In genomic region chr14:45220957-45221630, GRCm38 (mm10) we compare ENCODE assay signal across 7 mouse cellular contexts. TPM values are rescaled to one million over a fixed set of nuclear protein-coding genes. Genes with fewer than 3 reads are reported as not detected.
A peak's percentile ranks its signal among the peaks of the same experiment; 100 is the strongest.
DNase-seq lines count a peak whose midpoint lies in the region; ATAC-seq lines count a peak whose summit lies in the region.

No protein-coding gene starts in this region.

- DNase-seq in lung, postnatal 25 days (ENCODE audit: low spot score) = no peak
- peak; percentile 19 for DNase-seq in embryonic facial prominence, embryonic 14.5 days (ENCODE audit: low spot score)
- DNase-seq in frontal cortex, postnatal 25 days (ENCODE audit: low spot score in 2 of 2) = no peak
- DNase-seq in gastrocnemius, postnatal 4 days (ENCODE audit: low spot score in 2 of 2) = no peak

- H3K4me2 ChIP-seq in lung, embryonic 16.5 days (ENCODE audit: low read depth, low read length) = peak overlapping the region; percentile 100
- peak overlapping the region; percentile 92 for H3K4me2 ChIP-seq in embryonic facial prominence, embryonic 14.5 days (ENCODE audit: low read depth, low read length)
- H3K4me2 ChIP-seq in intestine, embryonic 15.5 days (replicated peaks) = peak overlapping the region; percentile 99
- H3K4me2 ChIP-seq in neural tube, embryonic 14.5 days (ENCODE audit: low read depth, low read length) = peak overlapping the region; percentile 60

- no peaks in the 10 kb centered on the region for H3K36me3 ChIP-seq in lung, embryonic 16.5 days (ENCODE audit: control insufficient read depth, insufficient read depth, low read length)
- H3K36me3 ChIP-seq in embryonic facial prominence, embryonic 14.5 days (ENCODE audit: control insufficient read depth, insufficient read depth, low read length) = no peaks in the 10 kb centered on the region
- H3K36me3 ChIP-seq in intestine, embryonic 15.5 days = no peaks in the 10 kb centered on the region
- H3K36me3 ChIP-seq in neural tube, embryonic 14.5 days (ENCODE audit: control insufficient read depth, insufficient read depth, low read length) = no peaks in the 10 kb centered on the region

- no peaks in the 10 kb centered on the region for H3K27me3 ChIP-seq in lung, embryonic 16.5 days (ENCODE audit: control insufficient read depth, insufficient read depth, low read depth, low read length)
- no peaks in the 10 kb centered on the region for H3K27me3 ChIP-seq in embryonic facial prominence, embryonic 14.5 days (replicated peaks; ENCODE audit: control insufficient read depth, insufficient read depth, low read length)
- H3K27me3 ChIP-seq in intestine, embryonic 15.5 days (replicated peaks) = no peaks in the 10 kb centered on the region
- no peaks in the 10 kb centered on the region; the same call in 1 of the 2 replicates for H3K27me3 ChIP-seq in neural tube, embryonic 14.5 days (ENCODE audit: control insufficient read depth, insufficient read depth, low read length)

- peak overlapping the region; percentile 86 for H3K4me3 ChIP-seq in lung, embryonic 16.5 days (ENCODE audit: low read length)
- H3K4me3 ChIP-seq in embryonic facial prominence, embryonic 14.5 days (ENCODE audit: low read depth, low read length) = peak overlapping the region; percentile 81
- peak overlapping the region; percentile 83 for H3K4me3 ChIP-seq in intestine, embryonic 15.5 days (replicated peaks)
- H3K4me3 ChIP-seq in neural tube, embryonic 14.5 days (ENCODE audit: low read depth, low read length) = peak overlapping the region; percentile 94

- no peak overlapping the region for H3K27ac ChIP-seq in lung, embryonic 16.5 days (ENCODE audit: low read length)
- peak overlapping the region; percentile 96; the same call in 1 of the 2 replicates for H3K27ac ChIP-seq in embryonic facial prominence, embryonic 14.5 days (replicated peaks; ENCODE audit: low read depth, low read length)
- no peak overlapping the region for H3K27ac ChIP-seq in intestine, embryonic 15.5 days
- peak overlapping the region; percentile 95 for H3K27ac ChIP-seq in neural tube, embryonic 14.5 days (ENCODE audit: low read depth, low read length)

- H3K9ac ChIP-seq in lung, embryonic 16.5 days (ENCODE audit: low read length) = peak overlapping the region; percentile 84
- peak overlapping the region; percentile 90 for H3K9ac ChIP-seq in embryonic facial prominence, embryonic 14.5 days (ENCODE audit: low read depth, low read length)
- H3K9ac ChIP-seq in intestine, embryonic 15.5 days = peak overlapping the region; percentile 78
- H3K9ac ChIP-seq in neural tube, embryonic 14.5 days (replicated peaks; ENCODE audit: low read depth, low read length) = peak overlapping the region; percentile 94

- ATAC-seq in lung, embryonic 16.5 days (ENCODE audit: low read depth) = no peak
- no peak for ATAC-seq in embryonic facial prominence, embryonic 14.5 days (ENCODE audit: low read depth)
- ATAC-seq in intestine, embryonic 15.5 days = no peak
- ATAC-seq in neural tube, embryonic 14.5 days (ENCODE audit: low read depth) = no peak

- H3K4me1 ChIP-seq in lung, embryonic 16.5 days (replicated peaks; ENCODE audit: control insufficient read depth, insufficient read depth, low read length) = peaks cover 9% of the 10 kb centered on the region; the same call in 1 of the 2 replicates
- no peaks in the 10 kb centered on the region for H3K4me1 ChIP-seq in embryonic facial prominence, embryonic 14.5 days (ENCODE audit: control insufficient read depth, insufficient read depth, low read length)
- no peaks in the 10 kb centered on the region for H3K4me1 ChIP-seq in intestine, embryonic 15.5 days (replicated peaks)
- H3K4me1 ChIP-seq in neural tube, embryonic 14.5 days (ENCODE audit: control insufficient read depth, insufficient read depth, low read length) = peaks cover 11% of the 10 kb centered on the region; the same call in 1 of the 2 replicates

- H3K9me3 ChIP-seq in lung, embryonic 16.5 days (ENCODE audit: control insufficient read depth, low read length) = no peaks in the 10 kb centered on the region
- no peaks in the 10 kb centered on the region for H3K9me3 ChIP-seq in embryonic facial prominence, embryonic 14.5 days (ENCODE audit: control insufficient read depth, low read length)
- H3K9me3 ChIP-seq in intestine, embryonic 15.5 days = no peaks in the 10 kb centered on the region
- H3K9me3 ChIP-seq in neural tube, embryonic 14.5 days (ENCODE audit: control insufficient read depth, low read length) = no peaks in the 10 kb centered on the region

- 7% methylated on average over 11 of the region's 11 CpGs for WGBS in lung, embryonic 16.5 days
- 10% methylated on average over 11 of the region's 11 CpGs for WGBS in embryonic facial prominence, embryonic 14.5 days
- 9% methylated on average over 11 of the region's 11 CpGs for WGBS in intestine, embryonic 15.5 days
- 8% methylated on average over 11 of the region's 11 CpGs for WGBS in neural tube, embryonic 14.5 days

RNA-seq across cellular contexts. Expression of gene Txndc16, which starts 1.0 kb away (rescaled TPM):
- polyA plus RNA-seq in lung, embryonic 16.5 days (2015; fragmentation: Nextera tagmentation; extraction: Ambion mirVana) = 17.4 and 19.2 TPM in 2 replicates
- polyA plus RNA-seq in embryonic facial prominence, embryonic 14.5 days (2014; fragmentation: Nextera tagmentation; extraction: Ambion mirVana) = 18.0 and 18.7 TPM in 2 replicates
- 10.4 and 11.7 TPM in 2 replicates for polyA plus RNA-seq in intestine, embryonic 15.5 days (2015; fragmentation: Nextera tagmentation; extraction: Ambion mirVana)
- 45.4 and 45.7 TPM in 2 replicates for polyA plus RNA-seq in neural tube, embryonic 14.5 days (2014; fragmentation: Nextera tagmentation; extraction: Ambion mirVana)
- total RNA-seq in gastrocnemius, postnatal 4 days (2021) = 10 to 100 TPM; 13.1 to 14.7 TPM

RNA-seq across cellular contexts. Expression of gene Gpr137c, which starts 1.6 kb away (rescaled TPM):
- 1.6 TPM in 2 replicates for polyA plus RNA-seq in lung, embryonic 16.5 days (2015; fragmentation: Nextera tagmentation; extraction: Ambion mirVana)
- 3.5 and 3.7 TPM in 2 replicates for polyA plus RNA-seq in embryonic facial prominence, embryonic 14.5 days (2014; fragmentation: Nextera tagmentation; extraction: Ambion mirVana)
- 1.4 and 1.5 TPM in 2 replicates for polyA plus RNA-seq in intestine, embryonic 15.5 days (2015; fragmentation: Nextera tagmentation; extraction: Ambion mirVana)
- polyA plus RNA-seq in neural tube, embryonic 14.5 days (2014; fragmentation: Nextera tagmentation; extraction: Ambion mirVana) = 23.5 and 25.0 TPM in 2 replicates
- 1 to 10 TPM; 3.0 to 5.0 TPM for total RNA-seq in gastrocnemius, postnatal 4 days (2021)

Comparison
In these comparisons a context has a peak if more than half of its experiments do, and no peak if none do; other contexts are left out.
1. H3K27ac ChIP-seq: peak in embryonic facial prominence, embryonic 14.5 days (single experiment) and neural tube, embryonic 14.5 days (single experiment); none in lung, embryonic 16.5 days (single experiment) and intestine, embryonic 15.5 days (single experiment).
2. Peak in every context shown above with its lines, with median percentiles within 50 percentile points of each other: H3K4me2 ChIP-seq, H3K4me3 ChIP-seq and H3K9ac ChIP-seq.